Mouse (Mus musculus): ENCODE results near the gene Mepce.

DNA sequence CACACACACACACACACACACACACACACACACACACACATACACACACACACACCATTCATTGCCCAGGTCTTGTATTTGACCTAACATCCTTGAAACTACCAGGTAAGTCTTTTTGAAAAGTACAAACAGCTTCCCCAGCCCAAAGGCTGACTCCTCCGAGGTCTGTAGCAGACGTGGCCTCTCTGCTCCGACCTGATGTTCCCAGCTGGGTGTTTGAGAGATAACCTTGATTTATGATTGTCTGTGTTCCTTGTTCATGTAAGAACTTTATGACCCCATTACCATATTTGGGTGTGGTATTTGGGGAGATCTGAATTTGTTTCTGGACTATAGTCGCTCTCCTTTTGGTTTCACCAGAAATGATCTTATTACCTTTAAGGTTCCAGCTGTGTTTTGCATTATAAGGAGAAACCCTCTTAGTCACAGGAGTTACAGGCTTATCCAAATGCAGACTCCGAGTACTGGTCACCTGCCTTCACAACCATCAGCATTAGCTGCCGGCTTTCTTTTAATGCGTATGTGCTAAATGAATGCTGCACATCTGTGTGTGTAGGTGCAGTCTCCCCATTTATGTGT, 10.1 kb downstream of the Mepce start:
- TF ChIP-seq TAL1 (IDR thresholded peaks at IDR 0.05; ENCODE audit: low read length) (no peak), GATA1 (IDR thresholded peaks at IDR 0.05; ENCODE audit: low read length) (no peak)

All from erythroblast, embryonic 14.5 days (primary cell).